Mouse (Mus musculus) limb, embryonic 10.5 days (tissue): ENCODE measurements around the gene Dnm1l. TPM values are rescaled to one million over a fixed set of nuclear protein-coding genes. Genes with fewer than 3 reads are reported as not detected.
"Not testable (repeated sequence)": the region's sequence is repeated elsewhere in the genome, so short reads cannot be mapped to it uniquely, and the experiment has no call there.

Experiments used
- DNase-seq: peaks from one replicate; pipeline ENCODE4 v3.0.0-alpha.2; 2017; ENCODE audit warnings: low spot score
- H3K27ac ChIP-seq: fragments of 300-500 bp; sonication (generic); 2 replicates; pipeline ENCODE4 v1.5.1; 2016; ENCODE audit warnings: mild to moderate bottlenecking
- H3K27me3 ChIP-seq: fragments of 300-500 bp; sonication (generic); 2 replicates; pipeline ENCODE4 v1.6.1; 2016; ENCODE audit warnings: low read depth, mild to moderate bottlenecking; ENCODE audit not compliant: poor library complexity, severe bottlenecking
- H3K36me3 ChIP-seq: fragments of 300-500 bp; sonication (generic); 2 replicates; pipeline ENCODE4 v1.6.1; 2016; ENCODE audit warnings: mild to moderate bottlenecking, moderate library complexity
- H3K4me1 ChIP-seq: fragments of 300-500 bp; sonication (generic); 2 replicates; pipeline ENCODE4 v1.6.1; 2016
- H3K4me3 ChIP-seq: fragments of 300-500 bp; sonication (generic); 2 replicates; pipeline ENCODE4 v1.5.1; 2016; ENCODE audit warnings: mild to moderate bottlenecking, moderate library complexity
- H3K9me3 ChIP-seq: fragments of 300-500 bp; sonication (generic); replicated peaks from 2 replicates; pipeline ENCODE4 v1.6.1; 2016; ENCODE audit warnings: mild to moderate bottlenecking
- WGBS: fragments of 180-500 bp; shearing (Covaris S2); methylation state at CpG from one replicate; pipeline ENCODE4 v1.1.7; 2016; 5-methylcytosine and 5-hydroxymethylcytosine counted together
- polyA plus RNA-seq: library from polyadenylated mRNA; unstranded; fragments of >200 nt; fragmentation: Nextera tagmentation; extraction: Ambion mirVana; gene quantifications from 2 replicates; pipeline ENCODE4 v1.2.1, GENCODE M21; 2016

Gene Dnm1l
- 46.9 and 53.4 TPM in 2 replicates for polyA plus RNA-seq

- DNase-seq = peak; percentile 91
- WGBS = under 1% methylated on average over 55 of the region's 55 CpGs
- peak within 1 kb of the TSS; percentile 94 for H3K27ac ChIP-seq
- no peaks in the 10 kb centered on the region for H3K27me3 ChIP-seq
- no peaks in the 10 kb centered on the region for H3K9me3 ChIP-seq
- 0 out of 2 replicates have a peak, but pooled peaks cover 3% of the 10 kb centered on the region for H3K4me1 ChIP-seq
- peaks cover 5% of the 10 kb centered on the region for H3K36me3 ChIP-seq
- H3K4me3 ChIP-seq = peak within 1 kb of the TSS; percentile 94
These were observed at the start of gene Dnm1l for GRCm38 (mm10) chr16:16358481-16359100. Dnm1l (minus strand) TSS chr16:16358959.

GRCm38 (mm10) chr16:16367217-16367616 lies 8.5 kb upstream of the Dnm1l start:
- 67% methylated on average over 9 of the region's 9 CpGs for WGBS
- not testable (repeated sequence) for H3K4me3 ChIP-seq, H3K27ac ChIP-seq, H3K4me1 ChIP-seq, H3K9me3 ChIP-seq, DNase-seq, H3K27me3 ChIP-seq, H3K36me3 ChIP-seq

GRCm38 (mm10) chr16:16359101-16359482 lies 333 bp upstream of the Dnm1l start:
- not testable (repeated sequence) for H3K9me3 ChIP-seq, H3K27me3 ChIP-seq, H3K36me3 ChIP-seq, H3K4me1 ChIP-seq
- DNase-seq = peak; percentile 30
- H3K27ac ChIP-seq = peak overlapping the region; percentile 94
- 61% methylated on average over 9 of the region's 9 CpGs for WGBS
- H3K4me3 ChIP-seq = peak overlapping the region; percentile 94

- Histone ChIP-seq H3K4me3 (peak overlapping the region; percentile 94), H3K9me3 (no peaks in the 10 kb centered on the region), H3K27ac (peak overlapping the region; percentile 94), H3K27me3 (no peaks in the 10 kb centered on the region), H3K4me1 (0 out of 2 replicates have a peak, but pooled peaks cover 3% of the 10 kb centered on the region), H3K36me3 (peaks cover 11% of the 10 kb centered on the region)
- no peak for DNase-seq
- WGBS = 8% methylated on average over 6 of the region's 6 CpGs
These were observed 851 bp downstream of the Dnm1l start for GRCm38 (mm10) chr16:16357908-16358307.

GRCm38 (mm10) chr16:16346420-16346819 lies 12.3 kb downstream of the Dnm1l start:
- WGBS = 95% methylated on average over 5 of the region's 5 CpGs
- no peaks in the 10 kb centered on the region for H3K27me3 ChIP-seq

GRCm38 (mm10) chr16:16325775-16326336 lies 32.9 kb downstream of the Dnm1l start:
- Histone ChIP-seq H3K4me3 (no peak overlapping the region), H3K9me3 (no peaks in the 10 kb centered on the region), H3K4me1 (no peaks in the 10 kb centered on the region), H3K27me3 (no peaks in the 10 kb centered on the region), H3K36me3 (peaks cover 85% of the 10 kb centered on the region), H3K27ac (no peak overlapping the region)
- no peak for DNase-seq
- WGBS = 90% methylated on average over 5 of the region's 5 CpGs

More at GRCm38 (mm10) chr16:16346420-16346819, 12.3 kb downstream of the Dnm1l start:
- Histone ChIP-seq H3K36me3 (peaks cover 28% of the 10 kb centered on the region), H3K4me1 (no peaks in the 10 kb centered on the region), H3K27ac (no peak overlapping the region), H3K9me3 (no peaks in the 10 kb centered on the region), H3K4me3 (no peak overlapping the region)
- no peak for DNase-seq

GRCm38 (mm10) chr16:16311319-16311718 lies 47.4 kb downstream of the Dnm1l start:
- H3K4me1 ChIP-seq = no peaks in the 10 kb centered on the region
- peaks cover 91% of the 10 kb centered on the region for H3K36me3 ChIP-seq
- H3K9me3 ChIP-seq = no peaks in the 10 kb centered on the region
- WGBS = 86% methylated on average over 5 of the region's 5 CpGs
- H3K27ac ChIP-seq = no peak overlapping the region
- no peaks in the 10 kb centered on the region for H3K27me3 ChIP-seq
- DNase-seq = no peak
- H3K4me3 ChIP-seq = no peak overlapping the region

GRCm38 (mm10) chr16:16303888-16304287 lies 54.9 kb downstream of the Dnm1l start:
- peaks cover 12% of the 10 kb centered on the region for H3K4me1 ChIP-seq
- H3K9me3 ChIP-seq = no peaks in the 10 kb centered on the region
- H3K36me3 ChIP-seq = peaks cover 32% of the 10 kb centered on the region
- peak overlapping the region; percentile 95 for H3K4me3 ChIP-seq
- DNase-seq = no peak
- 20% methylated on average over 7 of the region's 7 CpGs for WGBS
- no peaks in the 10 kb centered on the region for H3K27me3 ChIP-seq
- peak overlapping the region; percentile 96 for H3K27ac ChIP-seq

- H3K4me1 ChIP-seq = peaks cover 12% of the 10 kb centered on the region
- H3K27ac ChIP-seq = peak overlapping the region; percentile 96
These were observed 55.5 kb downstream of the Dnm1l start for GRCm38 (mm10) chr16:16303138-16303827.

GRCm38 (mm10) chr16:16302369-16303137 lies 56.2 kb downstream of the Dnm1l start, which contains the start of gene Yars2:
Yars2 (plus strand) TSS chr16:16302965.
- peaks cover 12% of the 10 kb centered on the region for H3K4me1 ChIP-seq
- WGBS = under 1% methylated on average over 50 of the region's 50 CpGs
- peak; percentile 86 for DNase-seq
- no peaks in the 10 kb centered on the region for H3K9me3 ChIP-seq
- H3K27me3 ChIP-seq = no peaks in the 10 kb centered on the region
- peak within 1 kb of the TSS; percentile 96 for H3K27ac ChIP-seq
- H3K36me3 ChIP-seq = peaks cover 18% of the 10 kb centered on the region
- peak within 1 kb of the TSS; percentile 95 for H3K4me3 ChIP-seq

More at GRCm38 (mm10) chr16:16303138-16303827, 55.5 kb downstream of the Dnm1l start:
- Histone ChIP-seq H3K36me3 (peaks cover 26% of the 10 kb centered on the region), H3K9me3 (no peaks in the 10 kb centered on the region), H3K4me3 (peak overlapping the region; percentile 95), H3K27me3 (no peaks in the 10 kb centered on the region)
- under 1% methylated on average over 61 of the region's 61 CpGs for WGBS
- DNase-seq = peak; percentile 78

- no peaks in the 10 kb centered on the region for H3K9me3 ChIP-seq
- WGBS = 85% methylated on average over 6 of the region's 6 CpGs
- no peak overlapping the region for H3K4me3 ChIP-seq
- no peaks in the 10 kb centered on the region for H3K36me3 ChIP-seq
- H3K27me3 ChIP-seq = no peaks in the 10 kb centered on the region
- no peaks in the 10 kb centered on the region for H3K4me1 ChIP-seq
- DNase-seq = no peak
- no peak overlapping the region for H3K27ac ChIP-seq
These were observed 85.0 kb downstream of the Dnm1l start for GRCm38 (mm10) chr16:16273752-16274151.

- no peak overlapping the region for H3K4me3 ChIP-seq
- no peak for DNase-seq
- H3K27ac ChIP-seq = no peak overlapping the region
- H3K36me3 ChIP-seq = no peaks in the 10 kb centered on the region
- no peaks in the 10 kb centered on the region for H3K27me3 ChIP-seq
- no peaks in the 10 kb centered on the region for H3K4me1 ChIP-seq
- H3K9me3 ChIP-seq = no peaks in the 10 kb centered on the region
- WGBS = 35% methylated on average over 3 of the region's 3 CpGs
These were observed 85.8 kb downstream of the Dnm1l start for GRCm38 (mm10) chr16:16272978-16273377.
